Mouse (Mus musculus) neural tube, embryonic 13.5 days (tissue): ENCODE measurements around the gene Arhgef7. TPM values are rescaled to one million over a fixed set of nuclear protein-coding genes. Genes with fewer than 3 reads are reported as not detected.

ENCODE experiments used
- ATAC-seq: fragments of 200-750 bp; cut with Nextera tagmentation; 2 replicates; pipeline ENCODE4 v1.8.0; 2017; ENCODE audit warnings: low read depth, mild to moderate bottlenecking, moderate TSS enrichment, moderate library complexity
- H3K27ac ChIP-seq: fragments of 300-500 bp; sonication (generic); replicated peaks from 2 replicates; pipeline ENCODE4 v1.5.1; 2015; ENCODE audit warnings: moderate library complexity, mild to moderate bottlenecking, inconsistent platforms
- H3K27me3 ChIP-seq: fragments of 300-500 bp; sonication (generic); 2 replicates; pipeline ENCODE4 v1.6.1; 2015; ENCODE audit warnings: mild to moderate bottlenecking, inconsistent platforms
- H3K36me3 ChIP-seq: fragments of 300-500 bp; sonication (generic); 2 replicates; pipeline ENCODE4 v1.6.1; 2015; ENCODE audit warnings: mild to moderate bottlenecking, inconsistent platforms
- H3K4me1 ChIP-seq: fragments of 300-500 bp; sonication (generic); replicated peaks from 2 replicates; pipeline ENCODE4 v1.6.1; 2015; ENCODE audit warnings: inconsistent platforms
- H3K4me2 ChIP-seq: fragments of 300-500 bp; sonication (generic); 2 replicates; pipeline ENCODE4 v1.6.1; 2015; ENCODE audit warnings: inconsistent platforms, mild to moderate bottlenecking, moderate library complexity
- H3K4me3 ChIP-seq: fragments of 300-500 bp; sonication (generic); 2 replicates; pipeline ENCODE4 v1.5.1; 2015; ENCODE audit warnings: mild to moderate bottlenecking, inconsistent platforms
- H3K9ac ChIP-seq: fragments of 300-500 bp; sonication (generic); 2 replicates; pipeline ENCODE4 v1.6.1; 2015; ENCODE audit warnings: moderate library complexity, mild to moderate bottlenecking, inconsistent platforms
- H3K9me3 ChIP-seq: fragments of 300-500 bp; sonication (generic); 2 replicates; pipeline ENCODE4 v1.6.1; 2016; ENCODE audit warnings: inconsistent platforms
- WGBS: fragments of 180-500 bp; shearing (Covaris S2); methylation state at CpG from one replicate; pipeline ENCODE4 v1.1.7; 2015; 5-methylcytosine and 5-hydroxymethylcytosine counted together
- polyA plus RNA-seq: library from polyadenylated mRNA; unstranded; fragments of >200 nt; fragmentation: Nextera tagmentation; extraction: Ambion mirVana; gene quantifications from 2 replicates; pipeline ENCODE4 v1.2.1, GENCODE M21; 2015

Arhgef7 gene
- polyA plus RNA-seq, 1 experiment from 2014 or later, result 61.6 TPM

DNA sequence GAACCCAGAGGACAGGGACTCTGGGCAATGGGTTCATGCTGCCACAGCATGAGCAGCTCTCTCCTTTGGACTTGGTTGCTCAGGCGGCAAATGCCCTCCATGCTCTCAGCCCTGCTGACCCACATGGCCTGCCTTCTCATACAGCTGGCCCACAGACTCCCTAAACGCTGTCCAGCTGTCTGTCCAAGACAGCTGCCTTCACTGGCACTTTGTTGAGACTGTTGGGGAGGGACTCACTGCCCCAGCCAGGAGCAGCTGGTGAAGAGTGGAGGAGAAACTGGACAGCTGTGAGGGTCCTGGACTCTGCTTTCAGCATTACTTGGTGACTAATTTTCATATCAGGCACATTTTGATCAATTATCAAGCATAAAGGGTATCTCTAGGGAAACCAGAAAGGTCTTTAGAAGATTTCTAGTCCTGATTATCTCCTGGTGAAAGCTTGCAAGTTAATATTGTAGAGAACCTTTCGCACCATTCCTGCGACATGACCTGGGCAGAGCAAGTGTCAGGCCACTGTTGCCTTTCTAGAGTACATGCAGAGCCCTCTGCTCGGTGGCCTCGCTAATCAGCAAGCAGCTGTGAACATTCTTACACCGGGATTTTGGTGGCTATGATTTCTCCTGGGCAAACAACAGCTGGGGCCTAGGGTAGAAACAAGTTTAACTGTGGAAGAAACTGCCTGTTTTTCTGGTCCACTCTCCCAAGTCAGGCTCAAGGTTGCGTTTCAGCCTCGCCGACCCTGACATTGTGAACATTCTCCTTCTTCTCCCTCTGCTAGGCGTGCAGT, 25.8 kb downstream of the Arhgef7 start:
- no peak overlapping the region for H3K27ac ChIP-seq
- H3K36me3 ChIP-seq, result no peaks in the 10 kb centered on the region
- ATAC-seq, result no peak
- H3K4me1 ChIP-seq, result peaks cover 11% of the 10 kb centered on the region
- H3K27me3 ChIP-seq, result no peaks in the 10 kb centered on the region
- WGBS, result 80% methylated on average over 11 of the region's 11 CpGs
- no peak overlapping the region for H3K9ac ChIP-seq
- no peaks in the 10 kb centered on the region for H3K9me3 ChIP-seq
- no peak overlapping the region for H3K4me3 ChIP-seq
- no peak overlapping the region for H3K4me2 ChIP-seq

DNA sequence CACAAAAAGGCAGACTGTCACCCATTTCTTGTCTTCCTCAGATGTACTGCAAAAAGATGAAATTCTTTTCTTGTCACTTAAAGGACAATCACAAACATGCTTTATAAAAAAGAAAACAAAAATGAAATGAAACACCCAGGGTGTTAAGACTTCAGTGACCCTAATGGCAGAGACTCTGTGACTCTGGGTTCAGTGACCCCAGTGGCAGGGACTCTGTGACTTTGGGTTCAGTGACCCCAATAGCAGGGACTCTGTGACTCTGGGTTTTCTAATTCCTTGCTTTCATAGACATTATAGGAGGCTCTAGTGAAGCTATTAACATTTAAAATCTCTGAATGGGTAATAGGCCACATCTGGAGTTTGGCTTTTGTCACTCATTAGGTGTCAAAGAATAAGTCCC, 27.2 kb downstream of the Arhgef7 start:
- Histone ChIP-seq H3K36me3 (no peaks in the 10 kb centered on the region), H3K27me3 (no peaks in the 10 kb centered on the region), H3K4me2 (no peak overlapping the region), H3K27ac (no peak overlapping the region), H3K4me1 (peaks cover 23% of the 10 kb centered on the region), H3K9me3 (no peaks in the 10 kb centered on the region), H3K4me3 (no peak overlapping the region), H3K9ac (no peak overlapping the region)
- no peak for ATAC-seq

DNA sequence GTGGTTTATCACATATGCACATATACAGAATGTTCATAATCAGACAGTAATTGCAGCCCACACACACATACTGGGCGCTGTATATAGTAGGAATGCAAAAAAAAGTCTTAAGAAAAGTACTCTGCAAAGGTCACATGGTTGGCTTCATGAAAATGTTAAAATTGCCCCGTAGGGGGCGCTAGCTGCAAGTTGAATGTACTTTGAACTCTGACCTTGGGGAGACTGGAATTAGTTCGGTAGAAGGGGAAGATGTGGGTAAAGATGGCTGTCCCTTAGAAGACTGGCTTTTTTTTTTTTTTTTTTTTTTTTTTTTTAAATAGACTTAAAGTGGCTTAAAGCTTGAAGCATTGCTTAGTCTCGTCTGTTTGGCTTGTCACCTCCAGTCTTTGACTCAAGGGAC, 28.4 kb downstream of the Arhgef7 start:
- no peaks in the 10 kb centered on the region for H3K36me3 ChIP-seq
- no peaks in the 10 kb centered on the region for H3K27me3 ChIP-seq
- WGBS, result 19% methylated on average over 5 of the region's 5 CpGs
- peaks cover 24% of the 10 kb centered on the region for H3K4me1 ChIP-seq
- no peak overlapping the region for H3K9ac ChIP-seq
- no peak for ATAC-seq
- no peak overlapping the region for H3K4me2 ChIP-seq
- H3K9me3 ChIP-seq, result no peaks in the 10 kb centered on the region
- H3K4me3 ChIP-seq, result no peak overlapping the region
- H3K27ac ChIP-seq, result no peak overlapping the region

DNA sequence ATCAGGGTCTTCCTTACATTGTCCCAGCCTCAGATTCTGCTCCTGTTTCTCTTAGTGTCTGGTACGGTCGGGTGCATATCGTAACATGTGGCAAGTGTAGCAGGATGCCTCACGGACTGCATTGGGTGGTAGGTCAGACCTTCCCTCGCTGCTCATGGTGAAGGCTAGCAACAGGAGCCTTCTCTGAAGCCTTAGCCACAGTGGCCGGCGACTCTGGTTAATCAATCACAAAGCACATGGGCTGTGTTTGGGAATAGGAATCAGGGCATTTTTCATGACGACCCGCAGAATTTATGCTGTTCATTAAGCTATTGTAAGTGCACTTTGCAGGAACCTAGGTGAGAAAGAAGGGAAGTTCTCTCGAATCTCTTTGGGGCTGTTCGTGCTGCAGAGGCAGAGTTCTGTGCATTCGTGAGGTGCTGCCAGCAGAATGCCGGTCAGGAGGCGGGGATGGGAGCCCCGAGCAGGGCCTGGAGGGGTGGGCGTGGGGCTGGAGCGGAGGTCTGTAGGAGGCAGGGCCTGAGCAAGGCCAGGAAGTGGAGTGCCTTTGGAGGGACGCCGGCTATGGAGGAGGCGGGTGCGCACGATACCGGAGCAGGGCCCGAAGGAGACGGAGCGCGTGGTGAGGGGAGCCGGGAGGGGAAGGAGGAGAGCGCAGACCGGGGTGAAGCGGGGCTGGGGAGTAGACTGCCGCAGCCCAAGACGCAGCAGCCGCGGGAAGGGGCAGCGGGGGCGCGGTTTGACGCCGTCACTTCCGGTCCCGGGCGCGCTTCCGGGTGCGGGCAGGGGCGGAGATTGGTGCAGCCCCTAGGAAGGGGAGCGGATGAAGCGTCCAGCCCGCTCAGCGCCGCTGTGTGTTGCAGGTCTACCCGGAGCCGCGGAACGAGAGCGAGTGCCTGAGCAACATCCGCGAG, 30.3 kb downstream of the Arhgef7 start:
- Histone ChIP-seq H3K4me2 (peak overlapping the region; percentile 98), H3K27ac (peak overlapping the region; percentile 85), H3K27me3 (no peaks in the 10 kb centered on the region), H3K9ac (peak overlapping the region; percentile 91), H3K36me3 (no peaks in the 10 kb centered on the region), H3K4me3 (peak overlapping the region; percentile 85), H3K9me3 (no peaks in the 10 kb centered on the region), H3K4me1 (peaks cover 24% of the 10 kb centered on the region)
- ATAC-seq, result peak; percentile 96
- WGBS, result 2% methylated on average over 55 of the region's 59 CpGs

DNA sequence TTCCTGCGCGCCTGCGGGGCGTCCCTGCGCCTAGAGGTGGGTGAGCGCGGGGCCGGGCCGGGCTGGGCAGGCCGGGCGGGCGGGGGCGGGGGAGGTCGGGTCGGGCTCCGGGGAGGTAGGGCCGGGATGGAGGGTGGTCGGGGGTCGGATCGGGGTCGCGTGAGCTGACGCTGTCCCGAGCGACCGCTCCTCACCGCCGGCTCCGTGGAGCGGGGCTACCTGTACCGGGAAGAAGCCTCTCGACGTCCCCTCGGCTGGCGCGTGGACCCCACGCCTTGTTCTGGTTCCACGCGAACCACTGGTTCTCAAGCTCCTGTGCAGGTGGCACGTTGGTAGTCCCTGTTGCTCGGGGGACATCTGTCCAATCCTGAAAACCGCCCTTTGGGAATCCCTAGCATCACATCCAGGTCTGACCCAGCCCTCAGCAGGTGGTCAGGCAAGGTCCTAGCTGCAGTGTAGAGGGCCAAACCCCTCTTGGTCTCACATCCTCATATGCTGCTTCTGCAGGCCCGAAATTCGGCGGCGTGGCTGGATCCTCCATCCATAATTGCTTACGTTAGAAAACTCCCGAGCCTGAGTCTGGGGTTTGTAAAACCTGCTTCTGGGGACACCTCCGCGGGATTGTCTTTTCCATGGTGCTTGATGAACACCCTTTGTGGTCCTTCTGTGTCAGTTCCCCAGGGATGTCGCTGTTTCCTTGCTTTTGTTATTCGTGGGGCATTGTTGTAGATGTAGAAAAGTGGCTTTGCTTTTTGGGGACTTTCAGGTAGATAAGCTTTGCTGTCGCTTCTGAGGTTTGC, 31.2 kb downstream of the Arhgef7 start:
- WGBS, result 2% methylated on average over 45 of the region's 53 CpGs
- Histone ChIP-seq H3K4me1 (peaks cover 24% of the 10 kb centered on the region), H3K9me3 (no peaks in the 10 kb centered on the region), H3K27me3 (no peaks in the 10 kb centered on the region), H3K9ac (peak overlapping the region; percentile 91), H3K4me3 (peak overlapping the region; percentile 85), H3K36me3 (no peaks in the 10 kb centered on the region), H3K4me2 (peak overlapping the region; percentile 98), H3K27ac (peak overlapping the region; percentile 85)
- ATAC-seq, result peak; percentile 70

DNA sequence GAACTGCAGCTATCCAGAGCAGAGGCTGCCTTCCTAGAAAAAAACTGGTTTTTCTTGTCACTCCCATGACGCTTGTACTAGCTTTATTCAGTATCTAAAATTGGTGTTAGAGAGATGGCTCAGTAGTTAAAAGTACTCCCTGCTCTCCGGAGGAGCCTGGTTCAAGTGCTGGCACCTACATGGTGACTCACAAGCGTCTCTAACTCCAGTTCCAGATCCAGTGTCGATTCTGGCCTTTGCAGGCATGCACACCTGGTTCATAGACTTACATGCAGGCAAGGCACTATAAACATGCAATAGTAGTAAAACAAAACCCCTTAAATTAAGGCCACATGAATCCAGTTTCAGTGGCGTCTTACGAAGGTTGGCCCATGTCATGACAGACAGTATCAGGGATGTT, 34.0 kb downstream of the Arhgef7 start:
- no peak for ATAC-seq
- H3K4me2 ChIP-seq, result no peak overlapping the region
- WGBS, result 94% methylated on average over 6 of the region's 6 CpGs
- H3K4me1 ChIP-seq, result peaks cover 24% of the 10 kb centered on the region
- H3K36me3 ChIP-seq, result 0 out of 2 replicates have a peak, but pooled peaks cover 4% of the 10 kb centered on the region
- no peak overlapping the region for H3K4me3 ChIP-seq
- H3K9ac ChIP-seq, result no peak overlapping the region
- H3K27ac ChIP-seq, result no peak overlapping the region
- no peaks in the 10 kb centered on the region for H3K27me3 ChIP-seq
- no peaks in the 10 kb centered on the region for H3K9me3 ChIP-seq

DNA sequence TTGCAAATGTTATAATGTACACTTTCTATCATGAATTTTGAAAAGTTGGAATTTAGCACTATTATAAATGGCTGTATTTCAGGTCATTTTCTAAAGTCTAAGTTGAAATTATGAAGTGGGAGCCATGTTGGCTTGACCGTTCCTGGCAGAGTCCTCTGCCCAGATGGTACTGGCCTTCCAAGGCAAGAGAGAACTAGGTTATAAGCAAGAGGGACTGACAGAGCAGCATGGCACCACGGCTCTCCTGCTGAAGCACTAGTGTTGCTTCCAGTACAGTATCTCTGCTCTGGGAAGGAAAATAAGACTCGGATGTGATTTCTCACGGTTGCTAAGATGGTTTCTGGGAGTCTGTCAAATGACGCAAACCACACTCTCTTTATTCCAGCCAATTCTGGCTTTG, 34.5 kb downstream of the Arhgef7 start:
- Histone ChIP-seq H3K36me3 (0 out of 2 replicates have a peak, but pooled peaks cover 4% of the 10 kb centered on the region), H3K9ac (no peak overlapping the region), H3K4me1 (peaks cover 22% of the 10 kb centered on the region), H3K4me2 (no peak overlapping the region), H3K9me3 (no peaks in the 10 kb centered on the region), H3K27me3 (no peaks in the 10 kb centered on the region), H3K27ac (no peak overlapping the region), H3K4me3 (no peak overlapping the region)
- 90% methylated on average over 5 of the region's 5 CpGs for WGBS
- ATAC-seq, result no peak

DNA sequence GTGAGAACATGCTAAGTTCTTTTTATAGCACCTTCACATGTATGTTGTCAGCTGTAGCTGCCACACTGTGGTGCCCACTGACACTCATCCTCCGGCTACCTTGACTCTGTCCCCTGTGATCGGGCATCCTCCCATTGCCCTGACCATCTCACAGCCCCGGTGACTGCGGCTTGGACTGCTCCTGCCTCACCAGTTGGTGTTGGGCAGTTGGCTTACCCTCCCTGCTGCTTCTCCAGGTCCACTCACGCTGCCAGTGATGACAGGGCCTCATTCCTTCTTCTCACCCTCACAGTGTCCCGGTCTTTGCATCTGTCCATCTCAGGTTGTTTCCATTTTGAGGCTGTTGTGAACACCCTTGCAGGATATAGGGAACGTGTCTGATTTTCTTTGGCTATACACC, 35.3 kb downstream of the Arhgef7 start:
- H3K9ac ChIP-seq, result no peak overlapping the region
- 0 out of 2 replicates have a peak, but pooled peaks cover 4% of the 10 kb centered on the region for H3K36me3 ChIP-seq
- peaks cover 14% of the 10 kb centered on the region for H3K4me1 ChIP-seq
- WGBS, result 97% methylated on average over 7 of the region's 7 CpGs
- no peak overlapping the region for H3K4me3 ChIP-seq
- H3K4me2 ChIP-seq, result no peak overlapping the region
- no peaks in the 10 kb centered on the region for H3K9me3 ChIP-seq
- H3K27ac ChIP-seq, result no peak overlapping the region
- no peaks in the 10 kb centered on the region for H3K27me3 ChIP-seq
- no peak for ATAC-seq

DNA sequence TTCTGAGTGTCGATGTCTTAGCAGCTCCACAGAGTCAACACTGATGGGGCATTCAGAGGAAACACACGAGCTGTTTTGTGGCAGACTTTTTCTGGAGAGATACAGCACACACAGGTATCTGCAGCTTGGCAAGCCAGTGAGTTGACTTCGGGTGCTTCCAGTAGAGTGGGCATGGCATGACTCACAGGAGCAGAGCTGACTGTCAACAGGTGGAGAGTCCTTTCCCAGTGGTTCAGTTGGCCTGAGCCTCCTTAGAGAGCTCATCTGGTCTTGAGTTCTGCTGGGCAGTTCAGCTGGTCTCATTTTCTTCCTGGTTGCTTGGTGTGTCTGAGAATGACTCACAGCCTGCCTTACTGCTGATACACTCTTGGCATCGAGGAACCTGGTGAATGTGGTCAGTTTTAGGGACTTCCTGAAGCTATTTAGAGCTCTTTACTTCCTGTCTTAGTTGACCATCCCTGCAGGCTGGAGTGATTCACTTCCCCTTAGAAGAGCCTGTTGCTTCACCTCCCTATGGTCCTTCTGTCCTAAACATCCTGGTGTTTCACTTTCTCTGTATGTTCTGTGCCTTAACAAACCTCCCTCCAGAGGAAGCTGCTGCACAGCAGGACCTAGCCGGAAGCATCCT, 39.8 kb downstream of the Arhgef7 start:
- Histone ChIP-seq H3K4me1 (peaks cover 35% of the 10 kb centered on the region), H3K4me3 (no peak overlapping the region), H3K9me3 (no peaks in the 10 kb centered on the region), H3K27me3 (no peaks in the 10 kb centered on the region), H3K9ac (no peak overlapping the region), H3K4me2 (no peak overlapping the region), H3K27ac (no peak overlapping the region), H3K36me3 (0 out of 2 replicates have a peak, but pooled peaks cover 6% of the 10 kb centered on the region)
- 92% methylated on average over 5 of the region's 5 CpGs for WGBS
- ATAC-seq, result no peak

DNA sequence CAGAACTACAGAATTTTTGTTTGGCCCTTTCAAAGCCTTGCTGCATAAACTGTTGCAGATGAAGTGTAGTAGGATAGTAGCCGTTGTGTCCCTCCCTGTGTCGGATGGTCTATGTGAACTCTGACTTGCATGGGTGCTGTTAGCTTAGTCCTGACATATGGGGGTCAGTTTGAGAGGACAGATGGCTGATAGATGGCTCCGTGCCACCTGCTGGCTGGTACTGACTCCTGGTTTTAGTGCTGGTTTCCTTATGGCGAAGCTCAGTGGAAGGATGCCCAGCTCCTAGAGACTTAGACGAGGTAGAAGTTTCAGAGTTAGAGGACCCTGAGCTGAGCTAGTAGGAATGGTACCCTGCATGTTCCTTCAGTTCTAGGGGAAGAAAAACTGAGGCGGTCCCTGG, 42.5 kb downstream of the Arhgef7 start:
- 0 out of 2 replicates have a peak, but pooled peaks cover 5% of the 10 kb centered on the region for H3K36me3 ChIP-seq
- 83% methylated on average over 6 of the region's 6 CpGs for WGBS
- no peak overlapping the region for H3K4me3 ChIP-seq
- no peak for ATAC-seq
- H3K9me3 ChIP-seq, result no peaks in the 10 kb centered on the region
- 0 out of 2 replicates have a peak overlapping the region, but pooled peaks have one; percentile 3 for H3K27ac ChIP-seq
- H3K4me1 ChIP-seq, result peaks cover 61% of the 10 kb centered on the region
- H3K9ac ChIP-seq, result no peak overlapping the region
- no peaks in the 10 kb centered on the region for H3K27me3 ChIP-seq
- no peak overlapping the region for H3K4me2 ChIP-seq

DNA sequence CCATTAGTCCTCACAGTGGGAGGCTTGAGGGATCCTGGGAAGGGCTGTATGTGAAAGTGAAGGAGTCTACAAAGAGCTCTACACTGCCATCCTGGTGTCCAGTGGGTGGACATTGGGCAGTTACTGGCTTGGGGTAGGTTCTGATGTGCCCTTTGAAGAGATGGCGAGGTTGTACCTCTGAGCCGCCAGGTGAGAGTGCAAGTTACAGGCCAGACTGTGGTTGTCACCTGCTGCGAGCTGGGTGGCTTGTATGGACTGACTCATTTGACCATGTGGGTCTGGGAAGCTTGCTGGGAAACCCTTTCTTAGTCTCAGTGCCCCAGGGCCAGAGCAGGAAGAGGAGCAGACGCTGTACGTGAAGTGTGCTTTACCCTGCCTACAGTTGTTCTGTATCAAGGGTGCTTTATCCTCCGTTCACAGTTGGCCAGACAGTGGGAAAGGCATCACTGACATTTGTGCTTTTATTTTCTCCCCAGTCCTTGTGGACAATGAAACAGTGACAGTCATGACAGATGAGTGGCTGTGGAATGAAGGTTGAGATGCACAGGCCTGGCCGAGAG, 43.1 kb downstream of the Arhgef7 start:
- Histone ChIP-seq H3K27me3 (no peaks in the 10 kb centered on the region), H3K4me3 (no peak overlapping the region), H3K36me3 (0 out of 2 replicates have a peak, but pooled peaks cover 2% of the 10 kb centered on the region), H3K27ac (peak overlapping the region; percentile 39), H3K9ac (no peak overlapping the region), H3K4me2 (no peak overlapping the region), H3K4me1 (peaks cover 67% of the 10 kb centered on the region), H3K9me3 (no peaks in the 10 kb centered on the region)
- ATAC-seq, result no peak
- 45% methylated on average over 7 of the region's 7 CpGs for WGBS
